ENCODE assay signal across 9 mouse cellular contexts in the genomic region with DNA sequence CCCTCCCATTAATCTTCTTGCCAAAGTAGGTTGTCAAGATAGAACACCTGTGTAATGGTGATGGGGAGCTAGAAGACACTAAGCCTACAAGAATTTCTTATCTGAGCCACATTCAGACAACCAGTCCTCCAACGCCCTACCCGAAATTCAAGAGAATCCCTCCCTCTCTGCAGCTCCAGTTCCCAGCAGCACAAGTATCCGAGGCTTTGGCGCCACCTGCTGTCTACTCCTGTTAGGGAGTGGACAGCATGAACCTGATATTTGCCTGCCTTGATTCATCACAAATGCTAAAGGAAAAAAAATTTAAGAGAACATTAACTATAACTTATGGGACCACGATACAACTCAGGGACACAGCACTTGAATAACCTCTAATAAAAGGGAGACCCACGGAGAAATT.
A peak's percentile ranks its signal among the peaks of the same experiment; 100 is the strongest.
DNase-seq lines count a peak whose midpoint lies in the region; TF ChIP-seq lines count a peak whose summit lies in the region.
"Had no signal": no experiment of that assay in that cellular context is flagged by ENCODE, and none has a peak within 500 bp of the region (broad histone marks: within the 10 kb centered on the region; RNA-seq: fewer than 3 reads in every experiment).

No protein-coding gene starts in this region.

- no peak for TF ChIP-seq EP300 in ES-Bruce4 (IDR thresholded peaks at IDR 0.05; ENCODE audit: insufficient read depth, low read depth, low read length)

- TF ChIP-seq CTCF in ES-Bruce4 (IDR thresholded peaks at IDR 0.05; ENCODE audit: low read depth, low read length) = peak; percentile 92
- TF ChIP-seq CTCF in lung, adult 2 months (IDR thresholded peaks at IDR 0.05; ENCODE audit: insufficient read depth, low read length) = peak; percentile 86

- H3K9me3 ChIP-seq in ES-Bruce4 (replicated peaks; ENCODE audit: control insufficient read depth, insufficient read depth, low read length, poor library complexity, severe bottlenecking) = no peaks in the 10 kb centered on the region
- H3K9me3 ChIP-seq: lung, embryonic 15.5 days had no signal

- H3K27ac ChIP-seq in ES-Bruce4 (ENCODE audit: insufficient read depth, low read length) = no peak overlapping the region
- H3K27ac ChIP-seq: lung, embryonic 15.5 days had no signal

- no peak for TF ChIP-seq POLR2A in ES-Bruce4 (IDR thresholded peaks at IDR 0.05; ENCODE audit: insufficient read depth, low read length)
- no peak for TF ChIP-seq POLR2A in lung, adult 2 months (IDR thresholded peaks at IDR 0.05; ENCODE audit: borderline replicate concordance, extremely low read depth, low read depth, low read length)

- DNase-seq in adrenal gland, postnatal 14 days = peak; percentile 90
- peak; percentile 76 for DNase-seq in embryo, embryonic 9.5 days (ENCODE audit: extremely low spot score)
- DNase-seq in heart, adult 8-10 months (ENCODE audit: low spot score) = peak; percentile 81
- DNase-seq in layer of hippocampus, adult 11-12 months (ENCODE audit: low spot score) = peak; percentile 88
- DNase-seq in lung, adult 2 months = peak; percentile 79
- DNase-seq in retina, postnatal 7 days (ENCODE audit: low read depth, low spot score) = peak; percentile 73
- peak; percentile 90 for DNase-seq in urinary bladder, postnatal 14 days (ENCODE audit: low spot score)

- no peaks in the 10 kb centered on the region for H3K4me1 ChIP-seq in ES-Bruce4 (ENCODE audit: control insufficient read depth, insufficient read depth, low read length)
- no peaks in the 10 kb centered on the region for H3K4me1 ChIP-seq in lung, adult 2 months (ENCODE audit: control insufficient read depth, insufficient read depth, low read length)

- no peak overlapping the region for H3K9ac ChIP-seq in ES-Bruce4 (ENCODE audit: low read depth, poor library complexity, severe bottlenecking)
- H3K9ac ChIP-seq: lung, embryonic 15.5 days had no signal

- WGBS in lung, adult 2 months = 3% methylated on average over 6 of the region's 6 CpGs

- no peaks in the 10 kb centered on the region for H3K27me3 ChIP-seq in ES-Bruce4 (ENCODE audit: control insufficient read depth, insufficient read depth, low read length, poor library complexity, severe bottlenecking)
- H3K27me3 ChIP-seq: lung, embryonic 15.5 days had no signal

- H3K4me3 ChIP-seq in ES-Bruce4 (ENCODE audit: low read depth, low read length) = no peak overlapping the region
- no peak overlapping the region for H3K4me3 ChIP-seq in lung, adult 2 months (replicated peaks; ENCODE audit: extremely low read depth, low read depth, low read length)
- H3K4me3 ChIP-seq: lung, embryonic 15.5 days had no signal

- H3K36me3 ChIP-seq in ES-Bruce4 (ENCODE audit: control insufficient read depth, insufficient read depth, low read length, poor library complexity, severe bottlenecking) = no peaks in the 10 kb centered on the region
- H3K36me3 ChIP-seq: lung, embryonic 15.5 days had no signal
